Mouse (Mus musculus): Measurements from ENCODE around the gene Vps54. TPM values are rescaled to one million over a fixed set of nuclear protein-coding genes. Genes with fewer than 3 reads are reported as not detected.
"Not testable (repeated sequence)": the region's sequence is repeated elsewhere in the genome, so short reads cannot be mapped to it uniquely, and the experiment has no call there.

The Vps54 gene
- polyA plus RNA-seq, 1 experiment = 28.0 TPM

GRCm38 (mm10) chr11:21265423-21265822 lies 26.3 kb downstream of the Vps54 start:
- peaks cover 28% of the 10 kb centered on the region for H3K36me3 ChIP-seq (ENCODE audit: control insufficient read depth, insufficient read depth, low read length)
- TF ChIP-seq CTCF (IDR thresholded peaks at IDR 0.05; ENCODE audit: borderline replicate concordance, control insufficient read depth, extremely low read depth, insufficient read depth, low read length, poor library complexity) (no peak), POLR2A (IDR thresholded peaks at IDR 0.05; ENCODE audit: control insufficient read depth, extremely low read depth, insufficient read depth, low read length, poor library complexity) (no peak)
- no peak for DNase-seq
- WGBS = 19% methylated on average over 3 of the region's 3 CpGs
- H3K4me1 ChIP-seq (replicated peaks; ENCODE audit: control insufficient read depth, insufficient read depth, low read length) = no peaks in the 10 kb centered on the region
- H3K4me3 ChIP-seq (ENCODE audit: control insufficient read depth, insufficient read depth, low read length) = no peak overlapping the region
- no peaks in the 10 kb centered on the region for H3K27me3 ChIP-seq (ENCODE audit: control insufficient read depth, insufficient read depth, low read length)
- no peak overlapping the region for H3K27ac ChIP-seq (ENCODE audit: control insufficient read depth, insufficient read depth, low read length)

GRCm38 (mm10) chr11:21276151-21276550 lies 37.1 kb downstream of the Vps54 start:
- TF ChIP-seq POLR2A (IDR thresholded peaks at IDR 0.05; ENCODE audit: control insufficient read depth, extremely low read depth, insufficient read depth, low read length, poor library complexity) (no peak), CTCF (IDR thresholded peaks at IDR 0.05; ENCODE audit: borderline replicate concordance, control insufficient read depth, extremely low read depth, insufficient read depth, low read length, poor library complexity) (no peak)
- DNase-seq = no peak
- Histone ChIP-seq H3K4me1 (replicated peaks; ENCODE audit: control insufficient read depth, insufficient read depth, low read length) (no peaks in the 10 kb centered on the region), H3K36me3 (ENCODE audit: control insufficient read depth, insufficient read depth, low read length) (peaks cover 18% of the 10 kb centered on the region), H3K27ac (ENCODE audit: control insufficient read depth, insufficient read depth, low read length) (no peak overlapping the region), H3K27me3 (ENCODE audit: control insufficient read depth, insufficient read depth, low read length) (no peaks in the 10 kb centered on the region), H3K4me3 (ENCODE audit: control insufficient read depth, insufficient read depth, low read length) (no peak overlapping the region)
- WGBS = 97% methylated on average over 2 of the region's 2 CpGs

- no peak for DNase-seq
- H3K27me3 ChIP-seq (ENCODE audit: control insufficient read depth, insufficient read depth, low read length) = no peaks in the 10 kb centered on the region
- no peaks in the 10 kb centered on the region for H3K36me3 ChIP-seq (ENCODE audit: control insufficient read depth, insufficient read depth, low read length)
- H3K27ac ChIP-seq (ENCODE audit: control insufficient read depth, insufficient read depth, low read length) = no peak overlapping the region
- H3K4me1 ChIP-seq (replicated peaks; ENCODE audit: control insufficient read depth, insufficient read depth, low read length) = no peaks in the 10 kb centered on the region
- 89% methylated on average over 3 of the region's 3 CpGs for WGBS
- TF ChIP-seq CTCF (IDR thresholded peaks at IDR 0.05; ENCODE audit: borderline replicate concordance, control insufficient read depth, extremely low read depth, insufficient read depth, low read length, poor library complexity) = no peak
- TF ChIP-seq POLR2A (IDR thresholded peaks at IDR 0.05; ENCODE audit: control insufficient read depth, extremely low read depth, insufficient read depth, low read length, poor library complexity) = no peak
- H3K4me3 ChIP-seq (ENCODE audit: control insufficient read depth, insufficient read depth, low read length) = no peak overlapping the region
Observed at GRCm38 (mm10) chr11:21286391-21286790, 47.3 kb downstream of the Vps54 start.

GRCm38 (mm10) chr11:21288153-21288552 lies 49.1 kb downstream of the Vps54 start:
- H3K4me3 ChIP-seq (ENCODE audit: control insufficient read depth, insufficient read depth, low read length); H3K36me3 ChIP-seq (ENCODE audit: control insufficient read depth, insufficient read depth, low read length); H3K27ac ChIP-seq (ENCODE audit: control insufficient read depth, insufficient read depth, low read length); H3K27me3 ChIP-seq (ENCODE audit: control insufficient read depth, insufficient read depth, low read length); H3K4me1 ChIP-seq (replicated peaks; ENCODE audit: control insufficient read depth, insufficient read depth, low read length); DNase-seq: not testable (repeated sequence)
- WGBS = 97% methylated on average over 2 of the region's 2 CpGs

GRCm38 (mm10) chr11:21295486-21295885 lies 56.4 kb downstream of the Vps54 start:
- no peak for DNase-seq
- Histone ChIP-seq H3K4me3 (ENCODE audit: control insufficient read depth, insufficient read depth, low read length) (no peak overlapping the region), H3K27ac (ENCODE audit: control insufficient read depth, insufficient read depth, low read length) (no peak overlapping the region), H3K27me3 (ENCODE audit: control insufficient read depth, insufficient read depth, low read length) (no peaks in the 10 kb centered on the region), H3K4me1 (replicated peaks; ENCODE audit: control insufficient read depth, insufficient read depth, low read length) (no peaks in the 10 kb centered on the region), H3K36me3 (ENCODE audit: control insufficient read depth, insufficient read depth, low read length) (peaks cover 13% of the 10 kb centered on the region)
- TF ChIP-seq CTCF (IDR thresholded peaks at IDR 0.05; ENCODE audit: borderline replicate concordance, control insufficient read depth, extremely low read depth, insufficient read depth, low read length, poor library complexity) (no peak), POLR2A (IDR thresholded peaks at IDR 0.05; ENCODE audit: control insufficient read depth, extremely low read depth, insufficient read depth, low read length, poor library complexity) (no peak)
- 89% methylated on average over 5 of the region's 5 CpGs for WGBS

- Histone ChIP-seq H3K27me3 (ENCODE audit: control insufficient read depth, insufficient read depth, low read length) (no peaks in the 10 kb centered on the region), H3K36me3 (ENCODE audit: control insufficient read depth, insufficient read depth, low read length) (peaks cover 46% of the 10 kb centered on the region), H3K4me3 (ENCODE audit: control insufficient read depth, insufficient read depth, low read length) (no peak overlapping the region), H3K4me1 (replicated peaks; ENCODE audit: control insufficient read depth, insufficient read depth, low read length) (peaks cover 2% of the 10 kb centered on the region), H3K27ac (ENCODE audit: control insufficient read depth, insufficient read depth, low read length) (no peak overlapping the region; the same call in 1 of the 2 replicates)
- DNase-seq = no peak
- WGBS = 76% methylated on average over 3 of the region's 3 CpGs
- TF ChIP-seq CTCF (IDR thresholded peaks at IDR 0.05; ENCODE audit: borderline replicate concordance, control insufficient read depth, extremely low read depth, insufficient read depth, low read length, poor library complexity) (no peak), POLR2A (IDR thresholded peaks at IDR 0.05; ENCODE audit: control insufficient read depth, extremely low read depth, insufficient read depth, low read length, poor library complexity) (no peak)
Observed at GRCm38 (mm10) chr11:21303619-21304018, 64.5 kb downstream of the Vps54 start.

- Histone ChIP-seq H3K27me3 (ENCODE audit: control insufficient read depth, insufficient read depth, low read length) (no peaks in the 10 kb centered on the region), H3K36me3 (ENCODE audit: control insufficient read depth, insufficient read depth, low read length) (peaks cover 45% of the 10 kb centered on the region), H3K4me1 (replicated peaks; ENCODE audit: control insufficient read depth, insufficient read depth, low read length) (peaks cover 2% of the 10 kb centered on the region), H3K27ac (ENCODE audit: control insufficient read depth, insufficient read depth, low read length) (no peak overlapping the region), H3K4me3 (ENCODE audit: control insufficient read depth, insufficient read depth, low read length) (no peak overlapping the region)
- TF ChIP-seq POLR2A (IDR thresholded peaks at IDR 0.05; ENCODE audit: control insufficient read depth, extremely low read depth, insufficient read depth, low read length, poor library complexity) = no peak
- 93% methylated on average over 5 of the region's 5 CpGs for WGBS
- no peak for DNase-seq
Observed at GRCm38 (mm10) chr11:21307078-21307668, 68.1 kb downstream of the Vps54 start.
